Mouse (Mus musculus) lung, embryonic 14.5 days (tissue): ENCODE measurements at regions not wholly inside any gene's neighbourhood (a gene's known extent, or its start where the extent isn't known, plus 50 kb on each side); places are given as distances from the start of the nearest gene placed in this dataset.

Experiments
- ATAC-seq: fragments of 200-750 bp; cut with Nextera tagmentation; 2 replicates; pipeline ENCODE4 v1.8.0; 2017; ENCODE audit warnings: mild to moderate bottlenecking, moderate TSS enrichment, moderate library complexity; ENCODE audit not compliant: insufficient read depth
- DNase-seq: peaks from one replicate; pipeline ENCODE4 v3.0.0-alpha.2; 2015
- H3K27ac ChIP-seq: fragments of 300-500 bp; sonication (generic); 2 replicates; pipeline ENCODE4 v1.5.1; 2014; ENCODE audit warnings: low read depth, mild to moderate bottlenecking, moderate library complexity
- H3K27me3 ChIP-seq: fragments of 300-500 bp; sonication (generic); 2 replicates; pipeline ENCODE4 v1.6.1; 2014; ENCODE audit warnings: low read length, control low read depth; ENCODE audit not compliant: insufficient read depth
- H3K36me3 ChIP-seq: fragments of 300-500 bp; sonication (generic); 2 replicates; pipeline ENCODE4 v1.6.1; 2014; ENCODE audit warnings: control low read depth; ENCODE audit not compliant: insufficient read depth
- H3K4me1 ChIP-seq: fragments of 300-500 bp; sonication (generic); 2 replicates; pipeline ENCODE4 v1.6.1; 2014; ENCODE audit warnings: antibody characterized with exemption, control low read depth; ENCODE audit not compliant: insufficient read depth
- H3K4me2 ChIP-seq: fragments of 300-500 bp; sonication (generic); 2 replicates; pipeline ENCODE4 v1.6.1; 2014; ENCODE audit warnings: mild to moderate bottlenecking
- H3K4me3 ChIP-seq: fragments of 300-500 bp; sonication (generic); 2 replicates; pipeline ENCODE4 v1.5.1; 2014; ENCODE audit warnings: low read depth, low read length
- H3K9ac ChIP-seq: fragments of 300-500 bp; sonication (generic); 2 replicates; pipeline ENCODE4 v1.6.1; 2014
- H3K9me3 ChIP-seq: fragments of 300-500 bp; sonication (generic); 2 replicates; pipeline ENCODE4 v1.6.1; 2016; ENCODE audit warnings: low read depth, low read length, control low read depth
- CTCF ChIP-seq: IDR thresholded peaks from 2 replicates; pipeline ENCODE4 v1.5.1; 2016; ENCODE audit warnings: antibody characterized with exemption, low read depth
- WGBS: fragments of 180-500 bp; shearing (Covaris S2); extraction: QIAGEN DNeasy Blood & Tissue Kit; methylation state at CpG from one replicate; pipeline ENCODE4 v1.1.7; 2014; 5-methylcytosine and 5-hydroxymethylcytosine counted together

DNA sequence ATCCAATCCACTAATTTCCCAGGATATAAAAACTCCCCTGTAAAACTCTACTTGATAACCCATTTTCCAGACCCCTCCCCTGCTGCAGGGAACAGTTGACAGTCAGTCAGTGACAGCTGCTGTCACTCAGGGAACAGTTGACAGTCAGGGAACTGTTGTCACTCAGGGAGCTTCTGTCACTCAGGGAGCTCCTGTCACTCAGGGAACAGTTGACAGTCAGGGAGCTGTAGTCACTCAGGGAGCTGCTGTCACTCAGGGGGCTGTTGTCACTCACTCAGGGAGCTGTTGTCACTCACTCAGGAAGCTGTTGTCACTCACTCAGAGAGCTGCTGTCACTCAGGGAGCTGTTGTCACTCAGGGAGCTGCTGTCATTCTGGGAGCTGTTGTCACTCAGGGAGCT is 214.3 kb upstream of the 1700012A03Rik start:
- Histone ChIP-seq H3K4me3 (no peak overlapping the region), H3K27me3 (no peaks in the 10 kb centered on the region), H3K36me3 (no peaks in the 10 kb centered on the region), H3K4me1 (no peaks in the 10 kb centered on the region), H3K4me2 (no peak overlapping the region), H3K9ac (no peak overlapping the region), H3K27ac (no peak overlapping the region), H3K9me3 (no peaks in the 10 kb centered on the region)
- no peak for DNase-seq
- TF ChIP-seq CTCF, result no peak
- no peak for ATAC-seq

DNA sequence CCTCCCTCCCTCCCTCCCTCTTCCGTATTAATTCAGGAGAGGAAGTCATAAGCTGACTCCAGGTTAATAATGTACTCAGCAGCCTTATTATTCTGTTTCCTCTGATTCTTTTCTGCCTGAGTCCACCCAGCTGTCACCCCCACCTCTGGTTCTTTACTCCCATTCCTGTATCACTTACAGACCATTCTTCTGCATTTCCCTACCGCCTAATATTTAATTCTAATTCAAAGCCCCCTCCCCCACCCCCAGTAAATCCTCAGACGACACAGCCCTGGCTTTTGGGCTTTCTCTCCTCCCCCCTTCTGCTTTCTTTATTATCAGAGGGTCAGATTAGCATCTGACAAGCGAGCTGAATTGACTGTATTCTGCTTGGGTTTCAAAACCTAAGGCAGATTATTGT is 215.5 kb upstream of the 1700012A03Rik start:
- WGBS, result 12% methylated on average over 3 of the region's 4 CpGs
- no peak overlapping the region for H3K9ac ChIP-seq
- H3K36me3 ChIP-seq, result no peaks in the 10 kb centered on the region
- DNase-seq (no peak), ATAC-seq (no peak)
- no peaks in the 10 kb centered on the region for H3K4me1 ChIP-seq
- no peak overlapping the region for H3K4me3 ChIP-seq
- no peaks in the 10 kb centered on the region for H3K27me3 ChIP-seq
- H3K4me2 ChIP-seq, result no peak overlapping the region
- H3K27ac ChIP-seq, result no peak overlapping the region
- TF ChIP-seq CTCF, result no peak
- no peaks in the 10 kb centered on the region for H3K9me3 ChIP-seq

DNA sequence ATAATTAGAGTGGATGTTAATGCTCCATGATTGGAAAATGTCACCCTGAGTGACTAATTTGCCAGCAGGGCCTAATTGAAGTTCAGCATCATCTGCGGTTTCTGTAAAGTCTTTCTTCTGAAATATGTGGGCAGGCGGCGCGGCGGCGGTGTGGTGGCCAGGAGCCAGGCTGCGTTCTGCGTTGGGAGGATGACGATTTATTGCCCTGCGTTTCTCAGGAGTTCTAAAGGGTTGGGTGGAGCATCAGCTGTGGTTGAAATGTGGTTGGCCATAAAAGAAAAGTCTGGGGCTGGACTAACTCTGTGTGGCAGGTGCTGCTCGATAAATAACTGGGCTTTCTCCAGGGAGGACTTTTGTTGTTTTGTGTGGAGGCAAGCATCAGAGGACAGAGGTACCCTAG is 219.4 kb upstream of the 1700012A03Rik start:
- 75% methylated on average over 11 of the region's 11 CpGs for WGBS
- ATAC-seq (no peak), DNase-seq (no peak)
- Histone ChIP-seq H3K4me3 (no peak overlapping the region), H3K27ac (no peak overlapping the region), H3K36me3 (no peaks in the 10 kb centered on the region), H3K9me3 (no peaks in the 10 kb centered on the region), H3K4me1 (no peaks in the 10 kb centered on the region), H3K27me3 (no peaks in the 10 kb centered on the region), H3K9ac (no peak overlapping the region), H3K4me2 (no peak overlapping the region)
- no peak for TF ChIP-seq CTCF

GRCm38 (mm10) chr6:31823616-31824015 is 226.4 kb upstream of the 1700012A03Rik start:
- WGBS, result 80% methylated on average over 5 of the region's 5 CpGs
- no peaks in the 10 kb centered on the region for H3K36me3 ChIP-seq
- ATAC-seq, result no peak

DNA sequence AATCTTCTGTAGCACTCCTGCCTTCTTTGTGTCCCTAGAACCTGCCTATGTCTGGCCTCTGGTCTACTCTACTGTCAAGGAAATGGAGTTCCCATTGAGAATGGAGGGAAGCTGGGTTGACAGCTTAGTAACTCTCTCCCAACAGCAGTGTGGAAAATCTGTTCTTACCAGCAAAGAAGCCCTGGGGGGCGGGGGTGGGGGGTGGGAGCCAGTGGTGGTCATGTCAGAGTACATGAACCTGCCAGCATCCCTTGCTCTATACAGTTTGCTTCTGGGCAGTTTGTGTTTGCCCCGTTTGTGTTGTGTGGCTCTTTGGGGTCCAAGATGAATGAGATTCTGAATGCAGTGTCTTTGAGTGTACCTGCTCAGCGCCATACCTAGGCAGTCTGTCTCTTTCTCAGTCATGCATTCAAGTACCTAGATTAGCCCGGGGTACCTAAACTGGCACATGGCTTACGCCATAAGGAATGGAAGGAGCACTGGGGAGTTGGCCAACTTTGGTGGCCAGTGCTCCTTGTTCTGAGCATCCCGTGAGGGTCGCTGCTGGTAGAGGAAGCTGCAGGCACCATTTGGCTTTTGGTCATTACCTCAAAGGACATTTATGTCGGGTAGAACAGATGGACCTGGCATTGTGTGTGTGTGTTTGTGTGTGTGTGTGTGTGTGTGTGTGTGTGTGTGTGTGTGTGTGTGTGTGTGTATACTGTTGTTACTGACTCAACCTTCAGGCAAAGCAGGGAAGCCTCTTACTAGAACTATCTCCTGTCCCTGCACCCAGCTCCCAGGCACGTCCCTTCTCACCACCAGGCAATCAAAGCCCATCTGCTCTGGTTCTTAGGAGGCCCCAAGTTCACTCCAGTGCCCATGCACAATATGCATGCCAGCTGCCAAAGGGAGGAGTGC is 227.6 kb upstream of the 1700012A03Rik start:
- no peak for DNase-seq
- no peak for ATAC-seq
- Histone ChIP-seq H3K9me3 (no peaks in the 10 kb centered on the region), H3K36me3 (no peaks in the 10 kb centered on the region), H3K4me2 (no peak overlapping the region), H3K27ac (no peak overlapping the region), H3K4me1 (no peaks in the 10 kb centered on the region), H3K4me3 (no peak overlapping the region), H3K27me3 (no peaks in the 10 kb centered on the region), H3K9ac (no peak overlapping the region)
- WGBS, result 77% methylated on average over 9 of the region's 9 CpGs
- TF ChIP-seq CTCF, result no peak

More at GRCm38 (mm10) chr6:31823616-31824015, 226.4 kb upstream of the 1700012A03Rik start:
- Histone ChIP-seq H3K27me3 (no peaks in the 10 kb centered on the region), H3K4me3 (no peak overlapping the region), H3K27ac (no peak overlapping the region), H3K9me3 (no peaks in the 10 kb centered on the region), H3K4me2 (no peak overlapping the region), H3K9ac (no peak overlapping the region), H3K4me1 (no peaks in the 10 kb centered on the region)
- DNase-seq, result no peak
- no peak for TF ChIP-seq CTCF

GRCm38 (mm10) chr6:31821621-31822020 is 228.4 kb upstream of the 1700012A03Rik start:
- no peak overlapping the region for H3K27ac ChIP-seq
- 53% methylated on average over 7 of the region's 7 CpGs for WGBS
- H3K9me3 ChIP-seq, result no peaks in the 10 kb centered on the region
- H3K4me3 ChIP-seq, result no peak overlapping the region
- TF ChIP-seq CTCF, result no peak
- H3K4me2 ChIP-seq, result no peak overlapping the region
- ATAC-seq, result no peak
- no peaks in the 10 kb centered on the region for H3K36me3 ChIP-seq
- H3K27me3 ChIP-seq, result no peaks in the 10 kb centered on the region
- no peak for DNase-seq
- H3K4me1 ChIP-seq, result no peaks in the 10 kb centered on the region
- no peak overlapping the region for H3K9ac ChIP-seq

- no peak overlapping the region for H3K4me3 ChIP-seq
- ATAC-seq (no peak), DNase-seq (no peak)
- no peaks in the 10 kb centered on the region for H3K9me3 ChIP-seq
- no peak overlapping the region for H3K9ac ChIP-seq
- TF ChIP-seq CTCF, result no peak
- no peaks in the 10 kb centered on the region for H3K27me3 ChIP-seq
- 83% methylated on average over 1 of the region's 1 CpGs for WGBS
- H3K27ac ChIP-seq, result no peak overlapping the region
- no peaks in the 10 kb centered on the region for H3K36me3 ChIP-seq
- H3K4me2 ChIP-seq, result no peak overlapping the region
- no peaks in the 10 kb centered on the region for H3K4me1 ChIP-seq
Measured at GRCm38 (mm10) chr6:31817640-31818039, 232.4 kb upstream of the 1700012A03Rik start.
